Mouse (Mus musculus) kidney, adult 2 months (tissue): Measurements from ENCODE around the gene Napepld.

Experiments
- CTCF ChIP-seq: fragments of 200-500 bp; conservative IDR thresholded peaks from 2 replicates; pipeline ENCODE4 v1.5.1; 2011; ENCODE audit warnings: low read depth, mild to moderate bottlenecking, control low read depth, low read length, moderate library complexity, mixed read lengths; ENCODE audit not compliant: insufficient read depth, insufficient read length
- POLR2A ChIP-seq: fragments of 200-500 bp; IDR thresholded peaks from one replicate; pipeline ENCODE4 v1.6.1; 2011; ENCODE audit warnings: low read depth, low read length, control low read depth

GRCm38 (mm10) chr5:21644891-21645438, 56.2 kb downstream of the Napepld start:
- no peak for TF ChIP-seq CTCF
- TF ChIP-seq POLR2A = no peak
